Mouse (Mus musculus): ENCODE data around the gene Ntm. TPM values are rescaled to one million over a fixed set of nuclear protein-coding genes. Genes with fewer than 3 reads are reported as not detected.

The Ntm gene
- polyA plus RNA-seq, 1 experiment from 2014 or later: 30.6 TPM

DNA sequence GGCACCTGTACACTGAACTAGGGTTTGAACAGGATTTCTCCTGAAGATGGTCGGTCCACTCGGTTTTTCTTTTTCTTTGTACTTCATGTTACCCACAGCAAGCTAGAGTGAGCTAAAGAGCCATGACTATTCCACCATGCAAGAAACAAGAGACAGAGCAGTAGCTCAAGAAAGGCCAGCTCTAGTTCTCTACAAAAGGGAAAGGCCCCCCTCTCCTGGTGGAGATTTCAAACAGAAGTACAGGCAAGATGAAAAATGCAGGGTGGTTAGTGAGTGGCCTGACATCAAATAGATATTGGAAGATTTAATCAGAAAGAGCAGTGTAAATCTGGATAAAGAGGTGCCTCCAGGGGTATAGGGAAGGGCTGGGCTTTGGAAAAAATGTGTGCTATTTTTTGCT, 547.4 kb downstream of the Ntm start:
- H3K27me3 ChIP-seq (ENCODE audit: control insufficient read depth, insufficient read depth, low read length): peaks cover 9% of the 10 kb centered on the region
- H3K9ac ChIP-seq (ENCODE audit: low read depth, low read length): no peak overlapping the region
- no peak for ATAC-seq (ENCODE audit: low FRiP score)
- 83% methylated on average over 2 of the region's 2 CpGs for WGBS
- H3K4me3 ChIP-seq (ENCODE audit: low read depth, low read length): no peak overlapping the region
- DNase-seq (ENCODE audit: low spot score): no peak
- no peaks in the 10 kb centered on the region for H3K36me3 ChIP-seq (ENCODE audit: control insufficient read depth, insufficient read depth, low read length)
- H3K27ac ChIP-seq (ENCODE audit: low read depth, low read length): no peak overlapping the region
- H3K9me3 ChIP-seq (ENCODE audit: control insufficient read depth, low read length): no peaks in the 10 kb centered on the region
- H3K4me1 ChIP-seq (replicated peaks; ENCODE audit: control insufficient read depth, insufficient read depth, low read length): 0 out of 2 replicates have a peak, but pooled peaks cover 3% of the 10 kb centered on the region
- H3K4me2 ChIP-seq (replicated peaks; ENCODE audit: low read depth, low read length): no peak overlapping the region

DNA sequence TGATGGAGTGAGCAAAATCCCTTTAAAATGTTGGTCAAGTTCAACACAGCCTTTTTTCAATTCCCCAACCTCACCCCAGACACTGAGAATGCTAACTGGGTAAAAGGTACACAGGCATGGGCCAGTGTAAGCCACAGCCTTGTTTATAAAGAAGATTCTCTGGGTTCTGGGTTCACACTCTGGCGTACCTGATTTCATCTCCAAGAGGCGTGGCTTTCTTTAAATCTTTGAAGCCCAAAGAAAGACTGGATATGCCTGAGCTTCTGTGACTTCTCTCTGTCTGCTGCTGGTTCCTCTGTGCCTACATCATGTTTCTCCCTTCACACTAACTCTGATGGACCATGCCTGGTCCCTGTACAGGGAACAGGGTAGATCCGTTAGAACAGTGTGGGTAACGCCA, 549.8 kb downstream of the Ntm start:
- no peaks in the 10 kb centered on the region for H3K36me3 ChIP-seq (ENCODE audit: control insufficient read depth, insufficient read depth, low read length)
- no peak overlapping the region for H3K9ac ChIP-seq (ENCODE audit: low read depth, low read length)
- H3K27ac ChIP-seq (ENCODE audit: low read depth, low read length): no peak overlapping the region
- DNase-seq (ENCODE audit: low spot score): no peak
- H3K9me3 ChIP-seq (ENCODE audit: control insufficient read depth, low read length): no peaks in the 10 kb centered on the region
- peaks cover 9% of the 10 kb centered on the region for H3K27me3 ChIP-seq (ENCODE audit: control insufficient read depth, insufficient read depth, low read length)
- ATAC-seq (ENCODE audit: low FRiP score): no peak
- 0 out of 2 replicates have a peak, but pooled peaks cover 3% of the 10 kb centered on the region for H3K4me1 ChIP-seq (replicated peaks; ENCODE audit: control insufficient read depth, insufficient read depth, low read length)
- peak overlapping the region; percentile 90; the same call in 1 of the 2 replicates for H3K4me2 ChIP-seq (replicated peaks; ENCODE audit: low read depth, low read length)
- no peak overlapping the region; the same call in 1 of the 2 replicates for H3K4me3 ChIP-seq (ENCODE audit: low read depth, low read length)
- 80% methylated on average over 4 of the region's 4 CpGs for WGBS

DNA sequence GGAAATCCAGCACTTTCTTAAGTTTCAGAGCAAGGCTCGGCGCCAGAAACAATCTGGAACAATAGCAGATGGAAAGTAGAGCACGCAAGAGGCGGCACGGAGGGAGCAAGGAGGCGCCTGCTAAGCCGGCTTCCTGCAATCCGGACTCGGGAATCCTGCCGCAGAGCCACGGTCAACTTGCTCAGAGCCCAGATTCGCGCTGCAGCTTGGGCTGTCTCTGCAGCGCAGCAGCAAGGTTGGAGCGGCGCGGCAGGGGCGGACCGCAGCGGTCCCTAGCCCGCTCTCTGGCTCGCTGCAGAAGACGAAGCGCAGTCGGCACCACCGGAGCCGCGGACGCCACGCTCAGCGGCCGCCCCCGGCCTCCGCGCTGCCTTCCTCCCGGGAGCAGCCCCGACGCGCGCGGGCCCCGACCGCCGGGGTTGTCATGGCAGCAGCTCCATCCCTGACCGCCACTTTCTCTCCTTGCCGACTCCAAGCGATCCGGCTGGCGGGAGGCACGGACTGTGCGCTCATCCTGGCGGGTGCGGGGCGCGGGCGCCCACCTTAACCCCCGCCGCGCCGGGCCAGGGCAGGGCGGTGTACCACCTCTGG, 550.7 kb downstream of the Ntm start:
- H3K9me3 ChIP-seq (ENCODE audit: control insufficient read depth, low read length): no peaks in the 10 kb centered on the region
- no peaks in the 10 kb centered on the region for H3K36me3 ChIP-seq (ENCODE audit: control insufficient read depth, insufficient read depth, low read length)
- H3K4me2 ChIP-seq (replicated peaks; ENCODE audit: low read depth, low read length): peak overlapping the region; percentile 90
- ATAC-seq (ENCODE audit: low FRiP score) (peak; percentile 80), DNase-seq (ENCODE audit: low spot score) (peak; percentile 78)
- H3K27ac ChIP-seq (ENCODE audit: low read depth, low read length): peak overlapping the region; percentile 58
- peak overlapping the region; percentile 48 for H3K4me3 ChIP-seq (ENCODE audit: low read depth, low read length)
- peaks cover 9% of the 10 kb centered on the region for H3K27me3 ChIP-seq (ENCODE audit: control insufficient read depth, insufficient read depth, low read length)
- H3K9ac ChIP-seq (ENCODE audit: low read depth, low read length): peak overlapping the region; percentile 54
- H3K4me1 ChIP-seq (replicated peaks; ENCODE audit: control insufficient read depth, insufficient read depth, low read length): 0 out of 2 replicates have a peak, but pooled peaks cover 3% of the 10 kb centered on the region
- WGBS: under 1% methylated on average over 56 of the region's 61 CpGs

DNA sequence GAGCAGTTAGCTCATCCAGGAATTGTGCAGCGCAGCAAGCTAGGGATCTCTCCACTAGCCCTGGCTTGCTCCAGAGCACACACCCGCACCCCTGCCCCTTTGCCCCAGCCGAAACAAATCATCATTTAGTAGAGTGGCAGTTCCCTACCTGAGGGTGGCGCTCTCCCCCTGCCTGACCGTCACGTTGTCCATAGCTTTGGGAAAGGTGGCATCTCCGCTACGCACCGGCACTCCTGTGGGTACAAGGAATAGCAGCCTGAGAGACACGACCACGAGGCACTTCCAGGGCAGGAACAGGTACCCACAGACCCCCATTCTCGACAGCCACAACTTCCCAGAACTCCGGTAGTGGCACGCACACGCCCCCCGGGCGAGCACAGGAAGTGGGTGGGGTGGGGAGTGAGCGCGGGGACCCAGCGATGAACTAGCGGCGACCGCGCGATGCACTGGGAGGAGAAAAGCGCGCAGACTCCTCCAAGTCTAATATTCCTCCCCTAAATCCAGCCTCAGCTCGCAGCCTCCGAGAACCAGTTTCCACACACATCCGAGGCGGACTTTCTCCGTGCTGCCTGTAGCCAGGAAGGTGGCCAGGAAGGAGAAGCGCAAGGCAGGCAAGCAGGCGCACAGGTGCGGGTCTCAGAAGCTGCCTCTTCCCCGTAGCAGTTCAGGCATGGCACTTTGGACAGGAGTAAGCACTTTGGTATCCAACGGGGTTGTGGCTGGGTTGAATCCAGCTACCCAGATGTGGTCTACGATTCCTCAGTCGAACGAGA, 551.3 kb downstream of the Ntm start:
- H3K9ac ChIP-seq (ENCODE audit: low read depth, low read length): peak overlapping the region; percentile 54
- H3K9me3 ChIP-seq (ENCODE audit: control insufficient read depth, low read length): no peaks in the 10 kb centered on the region
- 0 out of 2 replicates have a peak, but pooled peaks cover 3% of the 10 kb centered on the region for H3K4me1 ChIP-seq (replicated peaks; ENCODE audit: control insufficient read depth, insufficient read depth, low read length)
- DNase-seq (ENCODE audit: low spot score): peak; percentile 74
- H3K4me3 ChIP-seq (ENCODE audit: low read depth, low read length): peak overlapping the region; percentile 48
- peak; percentile 58 for ATAC-seq (ENCODE audit: low FRiP score)
- H3K27me3 ChIP-seq (ENCODE audit: control insufficient read depth, insufficient read depth, low read length): peaks cover 9% of the 10 kb centered on the region
- H3K36me3 ChIP-seq (ENCODE audit: control insufficient read depth, insufficient read depth, low read length): no peaks in the 10 kb centered on the region
- WGBS: under 1% methylated on average over 36 of the region's 40 CpGs
- H3K4me2 ChIP-seq (replicated peaks; ENCODE audit: low read depth, low read length): peak overlapping the region; percentile 90
- peak overlapping the region; percentile 58; the same call in 1 of the 2 replicates for H3K27ac ChIP-seq (ENCODE audit: low read depth, low read length)

DNA sequence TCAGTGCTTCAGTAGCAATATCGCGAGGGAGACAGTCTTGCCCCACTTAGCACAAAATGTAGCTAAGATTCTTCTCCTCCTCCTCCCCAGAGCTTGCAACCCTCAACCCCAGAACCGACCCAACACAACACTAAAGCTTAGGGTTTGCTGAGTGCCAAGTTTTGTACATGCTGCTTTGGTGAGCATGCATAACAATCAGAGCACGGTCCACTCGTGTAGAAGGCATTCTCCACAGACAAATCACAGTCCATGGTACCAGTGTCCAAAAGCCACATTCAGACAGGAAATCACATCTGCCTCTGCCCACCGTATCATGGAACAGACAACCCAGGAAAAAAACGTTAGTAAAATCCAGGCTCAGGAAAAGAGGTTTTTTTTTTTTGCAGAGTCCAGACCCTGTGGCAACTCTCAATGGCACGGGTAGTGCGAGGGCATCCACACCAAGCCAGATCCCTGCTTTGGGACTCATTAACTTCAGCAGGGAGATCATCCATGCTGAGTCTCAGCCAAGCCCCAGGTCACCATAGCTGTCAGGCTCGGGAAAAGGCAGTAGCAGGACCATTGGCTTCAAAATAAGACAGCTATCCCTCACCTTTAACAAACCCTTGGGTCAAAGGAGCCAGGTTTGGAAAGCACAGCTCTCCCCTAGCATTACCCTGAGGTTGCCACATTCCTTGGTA, 552.1 kb downstream of the Ntm start:
- H3K36me3 ChIP-seq (ENCODE audit: control insufficient read depth, insufficient read depth, low read length): no peaks in the 10 kb centered on the region
- peak overlapping the region; percentile 90 for H3K4me2 ChIP-seq (replicated peaks; ENCODE audit: low read depth, low read length)
- no peak overlapping the region for H3K27ac ChIP-seq (ENCODE audit: low read depth, low read length)
- ATAC-seq (ENCODE audit: low FRiP score) (no peak), DNase-seq (ENCODE audit: low spot score) (no peak)
- H3K9me3 ChIP-seq (ENCODE audit: control insufficient read depth, low read length): no peaks in the 10 kb centered on the region
- WGBS: 58% methylated on average over 10 of the region's 10 CpGs
- H3K4me1 ChIP-seq (replicated peaks; ENCODE audit: control insufficient read depth, insufficient read depth, low read length): 0 out of 2 replicates have a peak, but pooled peaks cover 3% of the 10 kb centered on the region
- peak overlapping the region; percentile 48 for H3K4me3 ChIP-seq (ENCODE audit: low read depth, low read length)
- H3K27me3 ChIP-seq (ENCODE audit: control insufficient read depth, insufficient read depth, low read length): peaks cover 9% of the 10 kb centered on the region
- no peak overlapping the region for H3K9ac ChIP-seq (ENCODE audit: low read depth, low read length)

DNA sequence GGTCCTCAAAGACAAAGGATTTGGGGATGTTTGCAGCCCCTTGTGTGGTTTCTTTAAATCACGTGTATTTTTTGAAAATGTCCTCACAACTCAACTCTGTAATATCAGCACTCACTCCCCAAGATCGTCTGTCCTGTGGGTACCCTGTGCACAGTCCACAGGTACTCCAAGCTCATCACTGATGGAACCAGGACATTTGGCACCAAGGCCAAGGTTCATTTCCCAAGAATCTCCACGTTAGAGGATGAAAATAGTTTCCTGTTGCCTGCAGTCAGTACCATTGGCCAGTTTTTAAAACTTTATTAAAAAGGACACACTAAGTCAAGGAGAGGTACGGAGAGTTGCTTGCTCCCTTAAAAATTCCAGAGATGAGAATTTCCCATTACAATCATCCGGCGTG, 552.7 kb downstream of the Ntm start:
- DNase-seq (ENCODE audit: low spot score) (no peak), ATAC-seq (ENCODE audit: low FRiP score) (no peak)
- Histone ChIP-seq H3K9ac (ENCODE audit: low read depth, low read length) (no peak overlapping the region), H3K4me1 (replicated peaks; ENCODE audit: control insufficient read depth, insufficient read depth, low read length) (0 out of 2 replicates have a peak, but pooled peaks cover 3% of the 10 kb centered on the region), H3K4me3 (ENCODE audit: low read depth, low read length) (no peak overlapping the region), H3K36me3 (ENCODE audit: control insufficient read depth, insufficient read depth, low read length) (no peaks in the 10 kb centered on the region), H3K27ac (ENCODE audit: low read depth, low read length) (no peak overlapping the region), H3K9me3 (ENCODE audit: control insufficient read depth, low read length) (no peaks in the 10 kb centered on the region), H3K4me2 (replicated peaks; ENCODE audit: low read depth, low read length) (no peak overlapping the region), H3K27me3 (ENCODE audit: control insufficient read depth, insufficient read depth, low read length) (peaks cover 9% of the 10 kb centered on the region)
- WGBS: 75% methylated on average over 6 of the region's 6 CpGs

DNA sequence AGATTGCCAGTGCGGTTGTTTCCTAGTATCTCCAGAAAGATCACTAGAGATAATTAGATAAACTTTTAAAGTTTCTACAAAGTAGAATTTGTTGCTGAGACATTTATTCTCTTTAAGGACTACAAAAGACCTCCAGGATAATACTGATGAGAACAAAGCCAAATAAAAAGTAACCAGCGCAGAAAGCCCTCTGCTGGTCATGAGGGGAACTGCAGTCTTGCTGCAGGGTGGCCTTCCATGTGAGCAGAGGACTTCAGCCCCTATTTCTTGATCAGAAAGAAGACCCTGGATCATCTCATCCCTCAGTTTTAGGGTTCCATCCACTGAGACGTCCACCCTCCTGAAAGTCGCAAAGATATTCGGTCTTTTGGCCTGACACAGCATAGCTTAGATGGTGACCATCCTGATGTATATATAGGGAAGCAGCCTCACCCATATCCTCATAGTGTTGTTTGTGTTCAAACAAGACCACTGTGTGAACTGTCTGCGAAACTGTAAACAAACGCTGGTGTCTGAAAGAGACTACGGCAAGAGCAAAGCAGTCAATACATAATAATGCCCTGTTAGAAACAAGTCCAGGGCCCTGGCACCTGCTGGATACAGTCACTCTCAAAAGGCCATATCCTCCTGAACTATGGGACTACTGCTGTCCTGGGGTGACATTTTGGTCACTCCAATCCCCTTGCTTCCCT, 553.6 kb downstream of the Ntm start:
- Histone ChIP-seq H3K27ac (ENCODE audit: low read depth, low read length) (no peak overlapping the region), H3K4me2 (replicated peaks; ENCODE audit: low read depth, low read length) (no peak overlapping the region), H3K9ac (ENCODE audit: low read depth, low read length) (no peak overlapping the region), H3K4me3 (ENCODE audit: low read depth, low read length) (no peak overlapping the region), H3K36me3 (ENCODE audit: control insufficient read depth, insufficient read depth, low read length) (no peaks in the 10 kb centered on the region), H3K4me1 (replicated peaks; ENCODE audit: control insufficient read depth, insufficient read depth, low read length) (0 out of 2 replicates have a peak, but pooled peaks cover 3% of the 10 kb centered on the region), H3K9me3 (ENCODE audit: control insufficient read depth, low read length) (no peaks in the 10 kb centered on the region), H3K27me3 (ENCODE audit: control insufficient read depth, insufficient read depth, low read length) (peaks cover 9% of the 10 kb centered on the region)
- 57% methylated on average over 8 of the region's 8 CpGs for WGBS
- DNase-seq (ENCODE audit: low spot score) (peak; percentile 76), ATAC-seq (ENCODE audit: low FRiP score) (no peak)

DNA sequence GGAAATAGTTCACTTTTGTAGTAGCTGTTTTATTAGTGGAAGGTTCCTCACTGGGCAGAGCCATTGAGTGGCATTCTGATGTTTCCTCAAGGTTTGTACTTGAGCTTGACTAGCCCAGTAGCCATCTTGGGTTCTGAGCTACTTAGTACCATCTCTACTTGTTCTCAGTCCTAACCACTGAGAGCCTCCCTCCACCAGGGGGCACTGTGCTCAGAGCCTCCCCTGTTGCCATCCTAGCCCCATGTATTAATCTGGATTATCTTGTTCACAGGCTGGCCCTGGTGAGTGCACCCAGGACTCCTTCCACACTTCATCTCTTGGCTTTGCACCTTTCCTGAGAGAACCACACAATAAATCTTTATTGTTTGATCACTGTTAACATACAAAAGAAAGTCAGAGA, 555.0 kb downstream of the Ntm start:
- ATAC-seq (ENCODE audit: low FRiP score) (no peak), DNase-seq (ENCODE audit: low spot score) (peak; percentile 43)
- no peaks in the 10 kb centered on the region; the same call in none of the 2 replicates for H3K27me3 ChIP-seq (ENCODE audit: control insufficient read depth, insufficient read depth, low read length)
- H3K27ac ChIP-seq (ENCODE audit: low read depth, low read length): no peak overlapping the region
- H3K36me3 ChIP-seq (ENCODE audit: control insufficient read depth, insufficient read depth, low read length): no peaks in the 10 kb centered on the region
- H3K4me2 ChIP-seq (replicated peaks; ENCODE audit: low read depth, low read length): no peak overlapping the region
- H3K9me3 ChIP-seq (ENCODE audit: control insufficient read depth, low read length): no peaks in the 10 kb centered on the region
- H3K4me3 ChIP-seq (ENCODE audit: low read depth, low read length): no peak overlapping the region
- 0 out of 2 replicates have a peak, but pooled peaks cover 3% of the 10 kb centered on the region for H3K4me1 ChIP-seq (replicated peaks; ENCODE audit: control insufficient read depth, insufficient read depth, low read length)
- H3K9ac ChIP-seq (ENCODE audit: low read depth, low read length): no peak overlapping the region

Data from hindbrain, embryonic 11.5 days (tissue).